Mouse (Mus musculus): ENCODE results near the gene Tmem143.
"Not testable (repeated sequence)": the region's sequence is repeated elsewhere in the genome, so short reads cannot be mapped to it uniquely, and the experiment has no call there.

DNA sequence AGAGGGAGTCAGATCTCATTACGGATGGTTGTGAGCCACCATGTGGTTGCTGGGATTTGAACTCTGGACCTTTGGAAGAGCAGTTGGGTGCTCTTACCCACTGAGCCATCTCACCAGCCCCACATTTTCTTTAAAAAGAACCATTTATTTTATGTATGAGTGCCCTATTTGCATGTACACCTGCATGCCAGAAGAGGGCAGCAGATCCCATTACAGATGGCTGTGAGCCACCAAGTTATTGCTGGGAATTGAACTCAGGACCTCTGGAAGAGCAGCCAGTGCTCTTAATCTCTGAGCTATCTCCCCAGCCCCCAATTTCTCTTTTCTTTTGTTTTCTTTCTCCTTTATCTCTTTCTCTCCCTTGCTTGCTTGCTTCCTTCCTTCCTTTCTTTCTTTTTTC lies 46.5 kb downstream of the Tmem143 start:
- not testable (repeated sequence) for TF ChIP-seq CTCF, POLR2A (IDR thresholded peaks at IDR 0.05; ENCODE audit: insufficient read depth, low read depth, low read length)

All from olfactory bulb, adult 2 months (tissue).